Mouse (Mus musculus): ENCODE results near the gene Tapbpl. TPM values are rescaled to one million over a fixed set of nuclear protein-coding genes. Genes with fewer than 3 reads are reported as not detected.
A peak's percentile ranks its signal among the peaks of the same experiment; 100 is the strongest.

The Tapbpl gene
- polyA plus RNA-seq, 1 experiment, result 58.9 TPM

- WGBS, result 80% methylated on average over 6 of the region's 6 CpGs
- no peak for DNase-seq (ENCODE audit: low read depth, low spot score)
These were observed 17.9 kb downstream of the Tapbpl start for GRCm38 (mm10) chr6:125213715-125214114.

DNA sequence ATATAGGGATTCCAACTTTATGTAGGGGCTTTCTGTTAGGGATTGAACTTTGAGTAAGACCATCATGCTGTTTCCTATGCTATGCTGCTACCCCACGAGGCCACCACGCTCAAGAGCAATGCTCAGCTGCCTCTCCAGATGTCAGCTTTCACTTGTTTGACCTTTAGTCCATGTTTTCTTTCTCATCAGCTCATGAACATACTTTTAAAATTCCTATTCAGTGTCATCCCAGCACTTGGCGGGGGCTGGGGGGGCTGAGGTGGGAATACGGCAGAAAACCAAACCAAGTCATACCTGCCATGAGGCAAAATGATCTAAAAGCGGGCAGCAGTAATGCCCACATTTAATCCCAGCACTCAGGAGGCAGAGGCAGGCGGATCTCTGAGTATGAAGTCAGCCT lies 18.5 kb downstream of the Tapbpl start:
- no peak for DNase-seq (ENCODE audit: low read depth, low spot score)
- WGBS, result 66% methylated on average over 6 of the region's 6 CpGs

DNA sequence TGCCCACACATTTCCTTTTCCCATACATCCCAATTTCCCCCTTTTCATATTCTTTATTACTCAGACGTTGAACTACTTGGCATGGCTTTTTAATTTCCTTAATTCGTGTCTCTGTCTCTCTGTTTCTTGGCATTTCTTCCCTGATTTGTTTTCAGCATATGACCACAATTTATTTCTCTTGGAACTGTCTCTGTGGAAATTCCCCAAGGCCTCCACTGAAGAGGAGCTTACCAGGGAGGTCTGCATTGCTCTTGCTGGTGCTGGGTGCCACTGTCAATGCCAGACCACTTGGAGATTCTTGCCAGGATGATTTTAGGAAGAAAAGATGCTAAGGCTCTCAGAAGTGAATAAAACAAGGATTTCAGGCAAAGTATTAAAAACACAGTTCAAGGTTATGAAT lies 19.0 kb downstream of the Tapbpl start:
- 17% methylated on average over 2 of the region's 2 CpGs for WGBS
- DNase-seq (ENCODE audit: low read depth, low spot score), result no peak

DNA sequence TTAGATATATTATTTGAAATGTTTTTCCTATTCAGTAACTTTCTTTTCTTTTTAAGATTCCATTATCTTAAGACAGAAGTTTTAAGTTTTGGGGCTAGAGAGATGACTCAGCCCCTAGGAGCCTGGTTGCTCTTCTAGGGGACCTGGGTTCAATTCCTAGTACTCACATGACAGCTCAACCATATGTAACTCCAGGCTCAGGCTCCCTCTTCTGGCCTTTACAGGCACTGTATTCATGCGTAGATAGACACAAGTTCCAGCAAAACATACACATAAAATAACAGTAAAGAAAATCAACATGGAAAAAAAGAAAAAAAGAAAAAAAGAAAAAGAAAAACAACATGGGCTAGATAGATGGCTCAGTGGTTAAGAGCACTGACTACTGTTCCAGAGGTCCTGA lies 21.2 kb downstream of the Tapbpl start:
- 82% methylated on average over 1 of the region's 1 CpGs for WGBS
- DNase-seq (ENCODE audit: low read depth, low spot score), result no peak

DNA sequence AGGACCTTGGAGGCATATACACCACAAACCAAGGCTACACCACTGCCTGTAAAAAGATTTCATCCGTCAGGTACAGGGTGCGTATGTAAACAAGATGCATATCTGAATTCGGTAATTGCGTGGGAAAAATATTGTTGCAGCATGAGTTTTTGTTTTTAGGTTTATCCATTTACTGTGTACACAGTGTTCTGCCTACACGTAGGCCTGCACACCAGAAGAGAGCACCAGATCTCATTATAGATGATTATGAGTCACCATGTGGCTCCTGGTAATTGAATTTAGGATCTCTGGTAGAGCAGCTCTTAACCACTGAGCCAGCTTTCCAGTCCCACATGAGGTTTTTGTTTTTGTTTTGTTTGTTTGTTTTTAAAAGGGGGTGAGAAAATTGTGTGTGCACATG lies 34.5 kb downstream of the Tapbpl start:
- DNase-seq (ENCODE audit: low read depth, low spot score), result no peak
- WGBS, result 78% methylated on average over 5 of the region's 5 CpGs

GRCm38 (mm10) chr6:125196301-125196700 lies 35.4 kb downstream of the Tapbpl start:
- WGBS, result 79% methylated on average over 3 of the region's 3 CpGs
- no peak for DNase-seq (ENCODE audit: low read depth, low spot score)

DNA sequence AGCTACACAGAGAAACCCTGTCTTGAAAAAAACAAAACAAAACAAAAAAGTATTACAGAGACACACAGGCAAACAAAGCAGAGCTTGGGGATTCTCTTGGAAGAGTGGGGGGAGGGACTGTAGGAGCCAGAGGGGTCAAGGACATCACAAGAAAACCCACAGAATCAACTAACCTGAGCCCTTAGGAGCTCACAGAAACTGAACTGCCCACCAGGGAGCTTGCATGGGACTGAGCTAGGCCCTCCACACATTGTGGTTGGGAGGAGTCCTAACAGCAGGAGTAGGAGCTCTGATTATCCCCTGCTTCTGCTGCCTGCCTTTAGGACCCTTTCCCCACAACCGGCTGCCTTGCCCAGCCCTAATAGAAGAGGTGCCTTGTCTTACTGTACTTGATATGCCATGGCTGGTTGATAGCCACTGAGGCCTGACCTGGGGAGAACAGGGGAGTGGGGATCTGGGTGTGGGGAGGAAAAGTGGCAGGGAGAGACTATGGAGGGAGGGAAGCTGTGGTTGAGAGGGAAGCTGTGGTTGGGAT lies 36.1 kb downstream of the Tapbpl start:
- DNase-seq (ENCODE audit: low read depth, low spot score), result no peak
- 50% methylated on average over 1 of the region's 1 CpGs for WGBS

DNA sequence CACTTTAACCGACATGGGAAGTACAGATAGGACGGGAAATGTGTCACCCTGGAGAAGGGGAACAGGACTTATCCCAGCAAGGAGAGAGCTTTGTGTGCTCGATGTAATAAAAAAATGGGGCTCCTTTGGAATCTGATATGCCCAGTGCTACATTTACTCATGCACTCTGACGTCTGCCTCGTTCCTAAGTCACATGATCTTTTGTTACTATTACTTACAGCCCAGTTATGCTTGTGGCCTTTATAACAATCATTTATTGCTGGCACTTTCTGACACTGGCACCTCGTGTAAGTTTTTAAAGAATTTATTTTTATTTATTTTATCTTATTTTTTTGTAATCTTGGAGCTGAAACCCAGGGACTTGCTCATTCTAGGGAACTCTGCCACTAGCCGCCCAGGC lies 38.3 kb downstream of the Tapbpl start:
- 36% methylated on average over 7 of the region's 7 CpGs for WGBS
- no peak for DNase-seq (ENCODE audit: low read depth, low spot score)

- 21% methylated on average over 5 of the region's 5 CpGs for WGBS
- DNase-seq (ENCODE audit: low read depth, low spot score), result no peak
These were observed 38.8 kb downstream of the Tapbpl start for GRCm38 (mm10) chr6:125192841-125193240.

GRCm38 (mm10) chr6:125192016-125192714 lies 39.5 kb downstream of the Tapbpl start:
- under 1% methylated on average over 34 of the region's 34 CpGs for WGBS
- DNase-seq (ENCODE audit: low read depth, low spot score), result peak; percentile 88

DNA sequence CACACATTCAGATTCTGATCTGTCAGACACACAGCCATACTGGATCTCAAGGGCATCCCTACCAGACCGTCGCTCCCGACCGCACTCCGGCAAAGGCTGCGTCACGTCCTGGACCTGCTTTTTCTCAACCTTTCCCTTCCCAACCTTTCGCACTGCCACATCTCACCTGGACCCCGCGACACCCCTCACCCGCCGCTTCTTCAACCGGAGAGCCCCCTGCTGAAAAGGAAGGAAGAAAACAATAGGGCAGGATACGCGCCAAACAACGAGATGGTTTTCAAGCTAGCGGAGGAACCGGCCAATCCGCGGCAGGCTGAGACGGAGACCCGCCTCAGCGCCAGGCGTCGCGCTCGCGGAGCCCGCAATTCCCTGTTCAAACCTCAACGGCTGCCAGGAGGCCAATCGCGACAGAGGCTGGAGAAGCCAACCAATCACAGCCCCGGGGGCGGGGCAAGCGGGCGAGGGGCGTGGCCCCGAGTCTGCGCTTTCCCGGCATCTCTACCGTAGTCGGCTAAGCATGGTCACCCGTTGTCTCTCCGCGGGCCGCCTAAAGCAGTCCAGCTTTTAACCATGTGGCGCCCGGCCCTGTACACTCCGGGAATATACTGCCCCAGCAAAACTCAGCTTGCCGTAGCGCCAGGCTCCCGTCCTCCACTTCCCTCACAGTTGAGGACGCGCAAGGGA lies 40.2 kb downstream of the Tapbpl start, which contains the start of the genes Ncapd2 and Mrpl51:
Gene Ncapd2 (minus strand): TSS at position 370 of the 684 bp plus-strand sequence.
Gene Mrpl51 (plus strand): TSS at position 470 of the 684 bp plus-strand sequence.
- DNase-seq (ENCODE audit: low read depth, low spot score), result peak; percentile 68
- WGBS, result under 1% methylated on average over 54 of the region's 54 CpGs

DNA sequence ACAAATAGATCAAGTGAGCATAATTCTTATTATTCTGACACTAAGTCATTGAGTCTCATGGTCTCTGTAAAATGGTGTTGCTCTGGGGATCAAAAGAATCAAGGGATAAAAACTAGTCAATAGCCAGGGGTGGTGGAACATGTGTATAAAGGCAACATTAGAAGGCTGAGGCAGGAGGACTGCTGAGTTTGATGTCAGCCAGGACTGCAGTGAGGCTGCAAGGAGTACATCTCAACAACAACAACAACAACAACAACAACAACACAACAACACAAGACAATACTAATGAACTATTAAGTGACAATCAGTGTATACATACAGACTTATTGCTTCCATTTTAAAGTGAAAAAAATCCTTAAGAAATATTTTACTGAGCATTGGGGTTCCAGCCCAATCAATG lies 40.8 kb downstream of the Tapbpl start:
- no peak for DNase-seq (ENCODE audit: low read depth, low spot score)

- 95% methylated on average over 10 of the region's 10 CpGs for WGBS
- no peak for DNase-seq (ENCODE audit: low read depth, low spot score)
These were observed 45.5 kb downstream of the Tapbpl start for GRCm38 (mm10) chr6:125186203-125186602.

DNA sequence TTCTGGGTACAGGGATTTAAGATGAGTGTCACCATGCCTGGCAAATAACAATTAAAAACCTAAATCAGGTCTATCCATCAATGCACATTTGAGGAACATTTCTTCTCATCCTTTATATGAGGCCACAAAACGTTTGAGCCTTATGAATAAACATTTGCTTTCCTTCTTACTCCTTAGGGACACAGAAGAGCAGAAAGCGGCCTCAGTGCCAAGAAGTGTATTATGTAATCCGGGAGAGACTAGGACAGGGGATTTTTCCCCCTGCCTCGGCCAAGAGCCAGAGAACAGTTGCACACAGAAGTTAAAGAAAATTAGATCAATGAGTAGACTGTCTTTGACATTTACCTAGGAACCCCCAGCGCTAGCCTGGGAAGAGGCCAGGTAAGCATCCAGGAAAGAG lies 49.5 kb downstream of the Tapbpl start:
- DNase-seq (ENCODE audit: low read depth, low spot score), result no peak
- 72% methylated on average over 5 of the region's 5 CpGs for WGBS

GRCm38 (mm10) chr6:125179601-125180000 lies 52.1 kb downstream of the Tapbpl start:
- DNase-seq (ENCODE audit: low read depth, low spot score), result no peak
- 92% methylated on average over 7 of the region's 7 CpGs for WGBS

- no peak for DNase-seq (ENCODE audit: low read depth, low spot score)
- 93% methylated on average over 5 of the region's 5 CpGs for WGBS
These were observed 56.2 kb downstream of the Tapbpl start for GRCm38 (mm10) chr6:125175469-125175868.

Other genes starting within 250 kb of the Tapbpl start
- 2.3 and 3.3 TPM in 2 replicates for gene Pianp, start 235.2 kb downstream of the Tapbpl start, polyA plus RNA-seq (2012; rRNA removed)
- gene Zfp384, start 222.7 kb downstream of the Tapbpl start, polyA plus RNA-seq (2012; rRNA removed), result 39.5 and 59.5 TPM in 2 replicates
- gene Ing4, start 192.1 kb downstream of the Tapbpl start, polyA plus RNA-seq (2012; rRNA removed), result 42.5 and 43.1 TPM in 2 replicates
- gene Acrbp, start 182.2 kb downstream of the Tapbpl start, polyA plus RNA-seq (2012; rRNA removed), result 12.5 and 14.6 TPM in 2 replicates
- 55.4 and 127 TPM in 2 replicates for gene Lpar5, start 163.9 kb downstream of the Tapbpl start, polyA plus RNA-seq (2012; rRNA removed)
- gene Chd4, start 135.9 kb downstream of the Tapbpl start, polyA plus RNA-seq (2012; rRNA removed), result 22.4 and 35.5 TPM in 2 replicates
- 17.7 and 18.4 TPM in 2 replicates for gene Nop2, start 100.0 kb downstream of the Tapbpl start, polyA plus RNA-seq (2012; rRNA removed)
- gene Iffo1, start 86.6 kb downstream of the Tapbpl start, polyA plus RNA-seq (2012; rRNA removed), result 6.3 and 9.4 TPM in 2 replicates
- 3,259 and 4,191 TPM in 2 replicates for gene Gapdh, start 65.4 kb downstream of the Tapbpl start, polyA plus RNA-seq (2012; rRNA removed)
- 94.4 and 101 TPM in 2 replicates for gene Ncapd2, start 40.2 kb downstream of the Tapbpl start, polyA plus RNA-seq (2012; rRNA removed)
- 83.2 and 95.7 TPM in 2 replicates for gene Mrpl51, start 40.1 kb downstream of the Tapbpl start, polyA plus RNA-seq (2012; rRNA removed)
- 13.6 and 15.0 TPM in 2 replicates for gene Vamp1, start 16.3 kb downstream of the Tapbpl start, polyA plus RNA-seq (2012; rRNA removed)
- gene Cd27, start 5.2 kb upstream of the Tapbpl start, polyA plus RNA-seq (2012; rRNA removed), result 4.5 and 5.3 TPM in 2 replicates
- 0.05 and 0.14 TPM in 2 replicates for gene Tuba3a, start 54.2 kb upstream of the Tapbpl start, polyA plus RNA-seq (2012; rRNA removed)
- gene Ltbr, start 82.0 kb upstream of the Tapbpl start, polyA plus RNA-seq (2012; rRNA removed), result 123 and 136 TPM in 2 replicates
- gene Scnn1a, start 88.8 kb upstream of the Tapbpl start, polyA plus RNA-seq (2012; rRNA removed), result 7.9 and 11.0 TPM in 2 replicates
- gene Tnfrsf1a, start 117.5 kb upstream of the Tapbpl start, polyA plus RNA-seq (2012; rRNA removed), result 123 and 182 TPM in 2 replicates
- 24.1 and 35.0 TPM in 2 replicates for gene Plekhg6, start 148.9 kb upstream of the Tapbpl start, polyA plus RNA-seq (2012; rRNA removed)